Mouse (Mus musculus): ENCODE data around the gene Cald1. TPM values are rescaled to one million over a fixed set of nuclear protein-coding genes. Genes with fewer than 3 reads are reported as not detected.

Gene Cald1
- polyA plus RNA-seq, 1 experiment = 65.2 TPM

DNA sequence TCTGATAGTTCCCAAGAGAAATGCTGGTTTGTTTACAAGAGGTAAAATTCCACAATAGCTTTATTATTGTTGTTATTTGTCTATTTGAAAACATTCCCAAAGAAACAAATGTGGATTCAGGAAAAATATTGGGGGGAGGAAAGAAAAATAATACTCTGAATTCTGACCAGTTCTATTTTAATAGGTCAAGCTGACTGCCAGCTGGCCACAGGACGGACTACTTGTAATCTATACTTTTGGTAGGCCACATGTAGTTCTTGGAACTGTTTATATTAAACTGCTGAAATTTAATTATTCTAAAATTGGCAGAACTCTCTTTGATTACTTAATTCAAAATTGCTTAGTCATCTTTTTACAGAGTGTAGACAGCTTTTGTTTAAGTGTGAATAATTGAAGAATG, 73.1 kb downstream of the Cald1 start:
- Histone ChIP-seq H3K4me3 (ENCODE audit: insufficient read depth, low read depth, low read length) (no peak overlapping the region), H3K27ac (replicated peaks; ENCODE audit: low read depth, low read length) (no peak overlapping the region), H3K4me1 (ENCODE audit: control insufficient read depth, insufficient read depth, insufficient read length, low read length) (no peaks in the 10 kb centered on the region)

DNA sequence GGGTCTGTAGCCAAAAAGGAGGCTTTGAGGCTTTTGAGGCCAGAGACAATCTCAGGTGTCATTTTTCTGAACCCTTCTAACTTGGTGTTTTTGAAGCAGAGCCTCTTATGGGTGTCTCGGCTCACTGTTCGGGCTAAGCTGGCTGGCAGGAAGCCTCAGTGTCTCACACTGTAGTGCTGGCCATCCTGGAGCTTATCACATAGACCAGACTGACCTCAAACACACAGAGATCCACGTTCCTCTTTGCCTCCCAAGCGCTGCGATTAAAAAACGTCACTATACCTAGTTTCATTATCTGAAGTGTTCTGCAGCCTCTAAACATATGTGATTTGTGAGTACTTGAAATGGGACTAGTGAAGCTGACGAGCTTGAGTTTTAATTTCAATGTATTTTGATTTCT, 76.1 kb downstream of the Cald1 start:
- Histone ChIP-seq H3K4me1 (ENCODE audit: control insufficient read depth, insufficient read depth, insufficient read length, low read length) (no peaks in the 10 kb centered on the region), H3K27ac (replicated peaks; ENCODE audit: low read depth, low read length) (no peak overlapping the region), H3K4me3 (ENCODE audit: insufficient read depth, low read depth, low read length) (no peak overlapping the region)

DNA sequence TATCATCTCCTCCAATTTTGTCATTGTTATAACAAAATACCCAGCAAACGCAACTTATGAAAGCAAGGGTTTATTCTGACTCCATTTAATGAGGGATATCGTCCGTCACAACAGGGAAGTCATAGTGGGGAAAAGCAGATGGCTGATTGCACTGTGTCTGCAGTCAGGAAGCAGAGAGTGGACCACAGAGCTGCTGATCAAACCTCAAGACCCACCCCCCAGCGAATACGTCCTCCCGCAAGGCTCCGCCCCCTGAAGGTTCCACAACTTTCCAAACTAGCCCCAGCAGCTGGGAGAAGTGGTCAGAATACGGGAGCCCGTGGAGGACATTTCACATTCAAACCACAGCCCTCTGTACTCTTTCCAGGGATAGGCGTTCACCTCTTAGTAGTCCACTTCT, 76.6 kb downstream of the Cald1 start:
- Histone ChIP-seq H3K4me3 (ENCODE audit: insufficient read depth, low read depth, low read length) (no peak overlapping the region), H3K4me1 (ENCODE audit: control insufficient read depth, insufficient read depth, insufficient read length, low read length) (no peaks in the 10 kb centered on the region), H3K27ac (replicated peaks; ENCODE audit: low read depth, low read length) (no peak overlapping the region)

DNA sequence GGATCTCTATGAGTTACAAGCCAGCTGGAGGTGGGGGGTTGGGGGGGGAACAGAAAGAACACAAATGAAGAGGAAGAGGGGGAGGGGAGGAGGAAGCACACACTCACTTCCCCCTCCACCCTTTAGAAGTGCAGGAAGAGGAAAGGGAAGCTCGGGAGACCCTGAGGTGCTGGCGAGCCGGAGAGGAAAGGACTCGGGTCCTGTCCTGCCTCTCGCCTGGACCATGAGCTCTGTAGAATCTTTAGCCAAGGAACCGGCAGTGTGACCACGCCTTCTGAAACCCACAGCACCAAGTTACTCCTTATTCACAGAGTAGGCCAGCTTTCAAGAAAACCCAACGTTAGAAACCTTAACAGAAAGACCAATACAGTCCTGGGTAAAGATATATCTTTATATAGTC, 83.8 kb downstream of the Cald1 start:
- Histone ChIP-seq H3K27ac (replicated peaks; ENCODE audit: low read depth, low read length) (peak overlapping the region; percentile 22; the same call in 1 of the 2 replicates), H3K4me1 (ENCODE audit: control insufficient read depth, insufficient read depth, insufficient read length, low read length) (peaks cover 12% of the 10 kb centered on the region)

DNA sequence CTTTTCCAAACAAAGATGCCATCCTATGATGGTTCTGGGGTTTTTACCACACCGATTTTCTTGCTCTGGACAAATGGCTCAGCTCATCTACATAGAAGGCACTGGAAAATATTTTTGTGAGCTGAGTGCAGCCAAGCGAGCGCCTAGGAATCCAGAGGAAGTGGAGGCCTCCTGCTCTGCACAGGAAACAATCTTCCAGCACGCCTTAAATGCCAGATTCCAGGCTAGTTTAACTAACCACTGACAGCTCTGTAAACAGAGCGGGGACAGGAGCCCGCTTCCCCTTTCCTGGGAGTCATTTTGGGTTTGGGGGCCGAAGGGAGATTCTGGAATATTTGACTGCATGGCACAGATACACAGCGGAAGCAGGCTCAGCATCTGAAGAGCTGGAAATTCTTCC, 86.6 kb downstream of the Cald1 start:
- peak overlapping the region; percentile 72 for H3K27ac ChIP-seq (replicated peaks; ENCODE audit: low read depth, low read length)
- peaks cover 27% of the 10 kb centered on the region for H3K4me1 ChIP-seq (ENCODE audit: control insufficient read depth, insufficient read depth, insufficient read length, low read length)
- H3K4me3 ChIP-seq (ENCODE audit: insufficient read depth, low read depth, low read length) = no peak overlapping the region

More for the DNA sequence above, 83.8 kb downstream of the Cald1 start:
- H3K4me3 ChIP-seq (ENCODE audit: insufficient read depth, low read depth, low read length) = no peak overlapping the region

DNA sequence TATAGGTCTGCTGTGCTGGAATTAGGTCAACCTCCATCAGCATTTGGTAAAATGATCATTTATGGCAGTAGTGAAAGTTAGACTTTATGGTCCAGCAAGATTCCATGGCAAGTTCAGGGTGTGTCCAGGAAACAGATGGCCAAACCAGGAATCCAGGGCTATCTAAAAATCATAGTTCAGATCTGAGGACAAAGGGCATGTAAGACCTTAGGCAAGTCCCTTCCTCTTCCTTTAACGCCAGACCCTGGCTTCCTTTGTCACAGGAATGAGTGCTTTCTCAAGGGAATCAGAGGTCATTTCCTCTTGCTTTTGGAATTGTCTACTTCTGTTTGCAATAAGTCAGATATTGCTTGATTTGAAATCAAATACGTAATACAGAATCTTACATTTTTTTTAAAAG, 90.7 kb downstream of the Cald1 start:
- Histone ChIP-seq H3K27ac (replicated peaks; ENCODE audit: low read depth, low read length) (no peak overlapping the region; the same call in 1 of the 2 replicates), H3K4me1 (ENCODE audit: control insufficient read depth, insufficient read depth, insufficient read length, low read length) (peaks cover 27% of the 10 kb centered on the region), H3K4me3 (ENCODE audit: insufficient read depth, low read depth, low read length) (no peak overlapping the region)

DNA sequence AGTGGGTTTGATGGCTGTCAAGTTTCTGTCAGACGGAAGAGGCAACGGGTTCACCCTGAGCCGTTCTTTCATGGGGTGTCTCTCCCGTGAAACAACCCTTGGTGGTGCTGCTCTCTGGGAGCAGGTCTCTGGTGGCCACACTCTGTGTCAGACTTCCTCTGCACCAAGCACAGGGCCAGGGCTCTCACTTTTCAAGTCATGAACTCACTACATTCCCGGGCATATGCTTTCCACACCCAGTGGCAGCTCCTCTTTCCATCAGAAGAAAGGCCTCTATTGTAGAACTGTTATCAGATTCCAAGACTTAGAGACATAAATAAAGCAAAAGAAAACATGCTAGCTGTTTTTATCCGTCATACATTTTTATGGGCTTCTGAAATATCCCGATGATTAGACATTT, 93.1 kb downstream of the Cald1 start:
- H3K4me1 ChIP-seq (ENCODE audit: control insufficient read depth, insufficient read depth, insufficient read length, low read length) = peaks cover 21% of the 10 kb centered on the region
- H3K4me3 ChIP-seq (ENCODE audit: insufficient read depth, low read depth, low read length) = no peak overlapping the region
- no peak overlapping the region for H3K27ac ChIP-seq (replicated peaks; ENCODE audit: low read depth, low read length)

DNA sequence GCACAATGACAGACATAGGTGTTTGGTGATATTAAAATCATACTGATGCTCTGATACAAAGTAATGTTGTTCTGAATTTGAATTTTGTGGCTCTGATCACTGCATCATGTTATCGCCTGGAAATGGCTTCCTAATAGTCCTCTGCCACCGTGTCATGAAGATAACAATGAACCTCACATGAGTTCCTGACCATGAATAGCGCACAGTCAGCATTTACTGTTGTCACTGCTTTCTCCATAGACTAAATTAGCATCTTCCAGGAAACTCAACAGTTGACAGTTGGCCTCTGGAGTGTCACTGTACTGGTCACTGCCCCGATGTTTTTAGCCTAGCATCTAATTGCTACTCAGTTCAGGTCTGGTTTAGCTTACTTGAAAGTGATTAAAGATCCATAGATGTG, 95.8 kb downstream of the Cald1 start:
- peaks cover 11% of the 10 kb centered on the region for H3K4me1 ChIP-seq (ENCODE audit: control insufficient read depth, insufficient read depth, insufficient read length, low read length)
- no peak overlapping the region for H3K4me3 ChIP-seq (ENCODE audit: insufficient read depth, low read depth, low read length)
- H3K27ac ChIP-seq (replicated peaks; ENCODE audit: low read depth, low read length) = no peak overlapping the region

DNA sequence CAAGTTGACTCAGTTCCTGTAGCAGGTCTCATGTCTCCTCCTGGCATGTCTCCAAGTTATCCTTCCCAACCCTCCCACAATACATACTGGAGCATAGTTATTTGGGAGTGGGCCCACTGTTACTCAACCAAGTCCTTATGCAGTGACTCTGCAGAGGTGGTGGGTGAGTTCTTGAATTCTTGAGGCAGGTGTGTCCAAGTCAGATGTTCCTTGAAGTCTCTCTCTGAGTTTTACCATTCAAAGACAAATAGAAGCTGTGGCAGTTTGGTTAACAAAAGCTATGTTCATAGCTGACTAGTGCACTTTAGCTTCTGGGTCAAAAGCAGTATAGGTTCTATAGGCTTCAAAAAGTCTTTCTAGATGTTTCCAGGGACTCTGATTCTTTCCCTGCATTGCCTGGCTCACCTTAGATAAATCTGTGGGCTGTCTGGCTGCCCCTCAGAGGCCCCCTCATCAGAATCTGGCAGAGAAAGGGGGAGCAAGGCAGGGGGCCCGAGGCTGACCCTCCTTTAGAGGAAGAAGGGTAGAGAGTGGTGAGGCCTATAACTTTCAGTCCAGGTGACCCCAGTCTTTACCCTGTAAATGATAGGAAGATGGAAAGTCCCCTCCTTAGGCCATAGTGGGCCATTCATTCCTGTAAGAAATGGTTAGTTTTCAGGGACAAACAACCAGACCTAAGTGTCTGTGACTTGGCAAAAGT, 105.3 kb downstream of the Cald1 start:
- no peak overlapping the region for H3K27ac ChIP-seq (replicated peaks; ENCODE audit: low read depth, low read length)
- H3K4me1 ChIP-seq (ENCODE audit: control insufficient read depth, insufficient read depth, insufficient read length, low read length) = peaks cover 10% of the 10 kb centered on the region
- H3K4me3 ChIP-seq (ENCODE audit: insufficient read depth, low read depth, low read length) = no peak overlapping the region

DNA sequence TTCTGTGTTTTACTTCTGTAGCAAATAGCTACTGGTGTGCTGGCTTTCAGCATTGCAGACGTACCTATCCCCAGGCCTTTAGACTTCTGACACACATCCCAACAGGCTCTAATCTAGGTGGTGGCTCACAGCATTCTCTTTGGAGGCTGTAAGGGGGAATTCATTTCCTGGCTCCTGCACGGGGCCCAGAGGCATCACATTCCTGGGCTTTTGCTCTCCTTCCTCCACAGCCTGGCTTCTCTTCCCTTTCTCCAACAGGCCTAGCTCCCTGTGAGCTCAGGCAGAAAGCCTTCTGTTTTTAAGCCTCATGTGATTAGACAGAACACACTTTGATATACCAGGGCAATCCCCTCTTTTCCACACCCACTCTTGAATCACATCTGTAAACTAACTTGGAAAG, 109.2 kb downstream of the Cald1 start:
- Histone ChIP-seq H3K27ac (replicated peaks; ENCODE audit: low read depth, low read length) (0 out of 2 replicates have a peak overlapping the region, but pooled peaks have one; percentile 19), H3K4me1 (ENCODE audit: control insufficient read depth, insufficient read depth, insufficient read length, low read length) (peaks cover 16% of the 10 kb centered on the region)

DNA sequence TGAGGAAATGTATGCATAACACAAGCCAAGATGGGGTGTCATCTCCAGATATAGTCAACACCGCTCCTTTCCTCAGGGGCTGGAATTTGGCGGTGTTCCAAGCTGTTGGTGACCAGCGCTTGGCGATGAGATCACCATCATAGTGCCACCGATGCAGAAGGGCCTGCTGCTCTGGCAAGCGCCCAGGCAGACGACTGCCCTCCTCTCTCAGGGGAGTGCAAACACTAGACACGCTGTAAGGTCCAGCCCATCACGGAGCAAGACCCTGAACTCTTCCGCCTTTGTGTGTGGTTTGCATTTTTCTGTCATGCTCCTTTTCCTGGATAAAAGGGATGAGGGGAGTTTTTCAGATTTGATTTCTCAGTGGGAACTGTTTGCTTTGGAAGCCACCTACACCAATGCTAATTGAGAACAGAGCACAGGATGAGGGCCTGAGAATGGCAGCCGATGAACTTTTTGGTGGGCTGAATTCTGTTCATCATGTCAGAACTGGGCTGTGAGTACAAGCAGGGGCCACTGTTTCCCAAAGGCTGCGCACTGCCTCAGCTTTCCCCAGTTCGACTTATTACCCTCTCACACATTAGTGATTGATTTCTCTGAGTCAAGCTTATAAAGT, 110.5 kb downstream of the Cald1 start:
- 0 out of 2 replicates have a peak overlapping the region, but pooled peaks have one; percentile 1 for H3K27ac ChIP-seq (replicated peaks; ENCODE audit: low read depth, low read length)
- H3K4me3 ChIP-seq (ENCODE audit: insufficient read depth, low read depth, low read length) = peak overlapping the region; percentile 63; the same call in 1 of the 2 replicates
- peaks cover 18% of the 10 kb centered on the region for H3K4me1 ChIP-seq (ENCODE audit: control insufficient read depth, insufficient read depth, insufficient read length, low read length)

More for the DNA sequence above, 109.2 kb downstream of the Cald1 start:
- H3K4me3 ChIP-seq (ENCODE audit: insufficient read depth, low read depth, low read length) = no peak overlapping the region

DNA sequence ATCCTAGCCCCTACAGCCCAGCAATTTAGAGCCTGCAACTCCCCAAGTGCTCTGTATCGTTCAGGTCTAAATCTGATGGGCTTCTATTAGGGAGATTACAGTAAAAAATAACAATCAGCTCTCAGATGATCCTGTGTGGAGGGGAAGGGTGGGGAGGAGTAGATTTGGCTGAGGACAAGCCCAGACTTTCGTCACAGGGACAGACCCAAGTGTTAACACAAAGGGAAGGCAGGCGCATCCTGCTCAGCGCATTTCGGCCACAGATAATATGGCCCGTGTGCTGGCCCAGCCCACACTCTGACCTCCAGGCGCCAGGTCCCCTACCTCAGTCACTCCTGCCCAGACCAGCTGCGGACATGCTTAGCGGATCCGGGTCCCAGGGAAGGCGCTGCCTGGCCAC, 111.0 kb downstream of the Cald1 start:
- peak overlapping the region; percentile 63 for H3K4me3 ChIP-seq (ENCODE audit: insufficient read depth, low read depth, low read length)
- H3K27ac ChIP-seq (replicated peaks; ENCODE audit: low read depth, low read length) = peak overlapping the region; percentile 50
- peaks cover 20% of the 10 kb centered on the region for H3K4me1 ChIP-seq (ENCODE audit: control insufficient read depth, insufficient read depth, insufficient read length, low read length)

DNA sequence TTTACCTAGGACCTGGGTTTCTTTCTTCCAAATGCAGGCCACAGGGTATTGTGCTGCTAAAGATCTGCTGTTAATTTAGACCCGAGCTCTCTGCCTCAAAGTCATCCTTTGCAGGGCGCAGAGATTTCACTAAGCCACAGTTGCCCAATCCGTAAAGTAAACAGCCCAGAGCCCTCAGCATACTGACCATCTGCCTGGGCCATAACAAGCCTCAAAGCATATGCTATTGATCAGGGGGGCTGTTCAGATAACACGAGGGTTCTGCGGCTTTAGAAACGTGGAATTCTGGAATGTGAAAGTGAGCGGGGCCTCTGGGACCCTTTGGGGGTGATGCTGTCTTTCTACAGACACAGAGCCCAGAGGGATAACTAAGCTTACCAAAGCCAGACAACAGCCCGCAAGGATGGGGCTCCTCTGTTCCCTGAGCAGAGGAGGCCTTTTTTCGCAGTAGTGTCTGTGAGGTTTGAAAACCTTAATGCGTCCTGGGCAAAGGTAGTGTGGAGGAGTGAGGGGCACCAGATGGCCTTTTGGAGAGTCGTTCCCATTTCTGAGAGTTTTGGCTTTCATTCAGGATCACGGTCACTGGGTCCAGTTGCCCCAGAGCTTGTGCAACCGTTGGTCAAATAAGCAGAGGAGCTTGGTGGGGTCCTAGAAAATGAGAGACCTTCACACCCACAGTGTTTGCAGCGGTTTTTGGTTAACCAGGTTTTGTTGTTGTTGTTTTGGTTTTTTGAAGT, 111.8 kb downstream of the Cald1 start:
- peak overlapping the region; percentile 50 for H3K27ac ChIP-seq (replicated peaks; ENCODE audit: low read depth, low read length)
- H3K4me1 ChIP-seq (ENCODE audit: control insufficient read depth, insufficient read depth, insufficient read length, low read length) = peaks cover 21% of the 10 kb centered on the region
- peak overlapping the region; percentile 63 for H3K4me3 ChIP-seq (ENCODE audit: insufficient read depth, low read depth, low read length)

DNA sequence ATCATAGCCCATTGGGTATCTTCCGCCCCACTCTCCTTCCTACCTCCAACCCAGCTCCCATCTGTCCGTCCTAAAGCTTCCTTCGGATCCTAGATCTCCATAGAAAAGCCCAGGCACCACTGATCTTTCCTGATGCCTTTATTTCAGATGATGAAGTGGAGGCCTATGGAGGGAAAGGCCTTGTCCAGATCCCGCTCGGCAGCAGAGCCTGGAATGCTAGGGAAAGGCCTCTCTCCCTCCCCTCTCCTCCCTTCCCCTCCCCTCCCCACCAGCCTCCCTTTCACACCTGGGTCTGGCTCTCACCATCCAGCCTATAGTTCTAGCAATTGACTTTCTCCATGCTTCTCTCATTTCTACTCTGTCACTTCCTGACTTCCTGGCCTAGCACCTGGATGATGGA, 112.5 kb downstream of the Cald1 start:
- no peak overlapping the region for H3K27ac ChIP-seq (replicated peaks; ENCODE audit: low read depth, low read length)
- peaks cover 23% of the 10 kb centered on the region for H3K4me1 ChIP-seq (ENCODE audit: control insufficient read depth, insufficient read depth, insufficient read length, low read length)
- peak overlapping the region; percentile 11; the same call in 1 of the 2 replicates for H3K4me3 ChIP-seq (ENCODE audit: insufficient read depth, low read depth, low read length)

DNA sequence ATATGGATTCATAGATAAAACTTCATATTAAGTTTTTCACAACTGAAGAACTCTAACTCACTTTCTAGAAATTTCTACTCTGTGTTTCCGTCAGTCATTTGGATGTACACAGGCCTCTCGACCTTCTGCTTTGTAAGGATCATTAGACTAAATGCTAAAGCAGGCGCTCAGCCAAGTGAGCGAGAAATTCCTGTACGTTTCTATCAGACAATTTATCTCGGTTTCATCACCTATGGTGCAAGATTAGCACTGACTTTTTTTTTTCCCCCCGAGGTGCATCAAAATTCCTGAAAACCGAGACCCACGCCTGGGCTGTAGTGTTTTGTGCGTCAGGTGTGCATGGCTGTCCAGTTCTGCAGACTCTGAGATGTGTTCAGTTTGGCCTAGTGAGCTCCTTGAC, 113.3 kb downstream of the Cald1 start:
- no peak overlapping the region for H3K4me3 ChIP-seq (ENCODE audit: insufficient read depth, low read depth, low read length)
- H3K27ac ChIP-seq (replicated peaks; ENCODE audit: low read depth, low read length) = no peak overlapping the region
- peaks cover 23% of the 10 kb centered on the region for H3K4me1 ChIP-seq (ENCODE audit: control insufficient read depth, insufficient read depth, insufficient read length, low read length)
